Mouse (Mus musculus) liver, adult (tissue): Measurements from ENCODE around the gene Trim37.

Experiments
- GATA4 ChIP-seq: IDR thresholded peaks from 2 replicates; pipeline ENCODE4 v1.6.1; 2014; ENCODE audit warnings: mild to moderate bottlenecking, low read length; ENCODE audit not compliant: insufficient replicate concordance

Gene Trim37

DNA sequence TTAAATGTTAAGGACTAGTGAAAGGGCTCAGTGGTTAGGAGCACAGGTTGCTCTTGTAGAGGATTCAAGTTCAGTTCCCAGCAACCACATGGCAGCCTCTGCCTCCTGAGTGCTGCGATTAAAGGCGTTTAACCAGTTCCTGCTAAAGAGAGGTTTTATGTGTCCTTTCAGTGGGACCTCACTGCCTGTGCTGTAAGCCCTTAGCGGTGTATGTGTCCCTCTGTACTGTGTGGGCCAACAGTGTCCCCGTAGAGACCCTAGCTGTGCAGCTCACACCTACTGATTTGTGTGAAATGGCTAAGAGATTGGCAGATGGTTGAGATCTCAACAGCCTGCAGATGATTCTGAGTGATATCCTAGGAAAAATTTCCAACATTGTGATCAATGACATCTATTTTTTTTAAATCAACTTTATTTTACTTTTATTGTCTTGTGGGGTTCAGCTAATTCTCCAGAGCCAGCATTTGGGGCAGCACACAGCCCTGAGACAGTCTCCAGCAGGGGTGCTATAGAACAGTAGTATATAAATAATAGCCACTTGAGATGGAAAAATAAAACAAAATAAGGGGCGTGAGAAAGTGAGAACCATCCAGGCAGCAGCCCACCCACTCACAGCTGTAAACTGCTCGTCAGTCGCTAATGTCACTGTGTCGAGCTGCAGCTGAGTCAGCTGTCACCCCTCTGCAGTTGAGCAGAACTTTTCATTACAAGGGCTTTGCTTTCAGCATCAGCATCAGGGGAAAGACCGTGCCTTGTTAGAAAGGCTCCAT lies 120.0 kb downstream of the Trim37 start:
- no peak for TF ChIP-seq GATA4

DNA sequence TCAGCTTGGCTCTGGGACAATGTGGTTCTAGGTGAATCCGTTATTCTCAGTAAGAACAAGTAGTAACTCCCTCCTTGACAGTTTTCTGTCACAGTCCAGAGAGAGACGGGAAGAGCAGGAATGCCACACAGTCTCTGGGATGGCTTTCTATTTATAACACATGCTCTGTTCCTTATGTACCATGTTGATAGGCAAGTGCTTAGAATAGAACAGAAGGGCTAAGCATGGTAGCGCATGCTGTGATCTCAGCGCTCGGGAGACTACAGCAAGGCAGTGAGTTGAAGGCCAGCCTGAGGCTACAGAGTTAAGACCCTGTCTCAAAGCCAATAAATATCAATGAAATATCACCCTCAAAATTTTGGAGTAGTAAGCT lies 120.6 kb downstream of the Trim37 start:
- no peak for TF ChIP-seq GATA4

DNA sequence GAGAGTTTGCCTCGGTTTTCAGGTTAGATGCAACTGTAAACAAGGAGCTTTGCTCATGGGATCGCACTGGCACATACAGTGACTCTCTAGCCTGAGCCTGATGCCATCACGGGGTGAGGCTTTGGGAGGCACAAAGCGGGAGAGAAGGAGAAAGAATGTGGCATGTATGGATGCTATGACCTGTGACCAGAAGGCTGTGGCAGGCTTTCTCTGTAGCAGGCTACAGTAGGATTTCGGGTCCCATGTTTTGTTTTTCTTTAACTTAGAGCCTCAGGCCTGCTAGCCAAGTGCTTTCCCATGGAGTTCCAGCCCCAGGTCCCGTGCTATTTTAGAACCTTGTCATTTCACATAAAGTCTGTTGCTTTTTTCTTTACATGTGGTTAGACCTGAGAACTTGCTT lies 123.3 kb downstream of the Trim37 start:
- TF ChIP-seq GATA4: no peak

DNA sequence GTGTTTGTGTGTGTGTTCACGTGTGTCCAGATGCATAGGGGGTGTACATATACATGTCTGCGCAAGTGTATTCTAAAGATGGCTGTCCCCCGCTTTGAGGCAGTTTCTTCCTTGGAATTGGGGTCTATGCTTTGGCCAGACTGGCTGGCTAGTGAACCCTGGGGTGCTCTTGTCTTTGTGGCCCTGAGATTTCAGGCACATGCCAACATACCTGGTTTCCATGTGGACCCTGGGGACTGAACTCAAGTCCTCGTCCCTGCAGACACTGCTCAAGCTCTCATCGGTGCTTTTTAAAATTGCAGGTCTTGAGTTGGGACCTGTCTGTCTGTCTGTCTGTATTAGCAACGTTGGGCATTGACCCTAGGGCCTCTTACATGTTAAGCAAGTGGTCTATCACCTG lies 126.4 kb downstream of the Trim37 start:
- no peak for TF ChIP-seq GATA4

DNA sequence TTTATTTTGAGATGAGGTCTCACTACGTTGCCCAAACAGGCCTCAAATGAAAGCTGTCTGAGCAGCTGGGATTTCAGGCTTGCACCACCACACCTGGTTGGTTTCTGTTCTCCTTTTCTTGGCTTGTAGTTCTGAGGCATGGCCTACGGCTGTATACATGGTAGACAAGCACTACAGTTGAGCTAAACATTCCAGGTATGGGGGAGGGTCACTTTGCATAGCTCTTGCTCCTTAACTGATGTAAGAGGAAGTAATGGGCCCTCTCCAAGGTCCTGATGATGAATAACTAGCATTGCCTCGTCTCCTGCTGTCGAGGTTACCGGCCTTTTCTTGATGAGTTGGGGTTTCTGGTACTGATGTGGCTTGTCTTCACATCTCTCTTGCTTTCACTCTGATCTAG lies 127.3 kb downstream of the Trim37 start:
- no peak for TF ChIP-seq GATA4

DNA sequence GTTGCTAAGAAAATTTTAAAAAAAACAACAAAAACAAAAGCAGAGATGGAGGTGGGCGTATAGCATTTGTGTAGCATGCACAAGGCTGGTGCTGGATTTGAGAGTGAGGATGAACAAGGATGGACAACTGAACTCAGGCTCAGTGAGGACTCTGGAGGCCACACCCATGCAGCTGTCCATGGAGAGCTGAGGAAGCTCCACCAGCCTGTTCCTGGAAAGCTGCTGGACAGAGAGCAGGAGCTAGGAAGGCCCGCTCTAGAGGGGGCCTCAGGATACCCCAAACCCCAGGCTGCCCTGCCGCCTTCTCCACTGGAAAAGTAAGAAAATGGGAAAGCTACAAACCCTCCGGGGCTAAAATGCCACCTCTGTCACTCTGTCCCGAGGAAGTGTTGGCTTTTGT lies 130.4 kb downstream of the Trim37 start:
- TF ChIP-seq GATA4: no peak

DNA sequence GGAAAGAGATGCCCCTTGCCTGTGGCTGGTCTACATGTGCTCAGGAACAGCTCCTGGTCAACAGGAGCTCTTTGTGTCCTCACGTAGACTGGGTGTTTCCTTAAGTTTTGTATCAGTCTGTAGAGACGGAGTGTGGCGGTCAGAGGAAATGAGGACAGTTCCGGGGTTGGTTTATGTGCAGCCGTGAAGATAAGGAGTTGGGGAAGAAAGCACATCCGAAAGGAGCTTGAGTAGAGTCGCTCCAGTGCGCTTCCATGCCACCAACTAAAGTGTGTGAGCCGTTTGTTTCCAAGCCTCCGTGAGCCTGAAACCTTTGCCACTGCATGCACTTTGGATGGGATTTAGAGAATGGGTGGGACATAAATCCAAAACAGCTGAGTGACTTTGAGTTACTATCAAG lies 132.9 kb downstream of the Trim37 start:
- no peak for TF ChIP-seq GATA4

DNA sequence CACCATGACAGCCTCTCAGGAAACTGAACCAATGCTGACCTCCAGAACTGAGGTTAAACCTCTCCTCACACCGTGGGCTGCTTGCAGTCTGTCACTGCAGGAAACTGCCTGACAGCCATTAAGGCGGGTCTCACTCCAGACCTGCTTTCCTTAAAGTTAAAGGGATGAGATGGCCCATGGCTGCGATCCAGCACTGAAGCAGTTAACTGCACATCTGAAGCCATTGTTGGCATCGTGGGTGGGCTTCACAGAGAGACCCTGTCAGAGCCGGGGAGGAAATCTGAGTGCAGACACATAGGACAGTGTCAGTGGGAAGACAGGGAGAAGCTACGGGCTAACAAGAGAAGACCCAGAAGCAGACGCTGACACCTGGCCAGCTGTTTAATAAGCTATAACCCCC lies 137.1 kb downstream of the Trim37 start:
- no peak for TF ChIP-seq GATA4

DNA sequence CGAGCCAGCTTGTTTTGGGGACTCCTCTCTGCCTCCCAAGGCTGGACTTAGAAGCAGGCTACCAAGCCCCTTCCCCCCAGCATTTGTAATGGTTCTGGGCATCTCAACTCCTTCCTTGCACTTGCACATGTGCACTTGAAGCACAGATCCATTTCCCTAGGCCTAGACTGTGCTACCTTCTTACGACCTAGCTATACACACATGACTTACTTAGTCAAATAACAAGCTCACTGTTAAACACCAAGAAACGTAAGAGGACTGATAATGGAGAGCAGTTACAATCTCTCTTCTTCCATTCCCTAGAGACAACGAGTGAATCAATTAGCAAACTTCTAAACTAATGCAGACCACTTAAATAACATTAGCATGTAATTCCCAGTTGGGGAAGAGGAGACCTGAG lies 139.4 kb downstream of the Trim37 start:
- no peak for TF ChIP-seq GATA4

DNA sequence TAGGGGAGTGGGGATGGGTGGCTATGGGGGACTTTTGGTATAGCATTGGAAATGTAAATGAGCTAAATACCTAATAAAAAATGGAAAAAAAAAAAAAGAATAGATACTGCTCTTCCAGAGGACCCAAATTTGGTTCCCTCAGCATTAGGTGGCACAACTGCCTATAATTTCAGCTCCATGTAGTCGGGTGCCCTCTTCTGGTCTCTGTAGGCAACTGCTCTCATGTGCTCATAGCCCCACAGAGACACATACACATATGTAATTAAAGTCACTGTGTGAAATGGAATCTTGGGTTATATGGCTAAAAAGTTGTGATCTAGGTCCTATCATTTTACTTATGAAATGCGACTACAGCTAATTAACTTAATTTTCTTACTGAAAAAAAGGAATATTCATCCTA lies 141.9 kb downstream of the Trim37 start:
- no peak for TF ChIP-seq GATA4
